Mouse (Mus musculus) cerebellum, adult 2 months (tissue): Measurements from ENCODE around the gene Gm13277. TPM values are rescaled to one million over a fixed set of nuclear protein-coding genes. Genes with fewer than 3 reads are reported as not detected.
"Not testable (repeated sequence)": the region's sequence is repeated elsewhere in the genome, so short reads cannot be mapped to it uniquely, and the experiment has no call there.

ENCODE experiments used
- DNase-seq, 2 experiments: peaks; one replicate each; pipeline ENCODE4 v3.0.0; 2021
- H3K27ac ChIP-seq: fragments of 200-500 bp; 2 replicates; pipeline ENCODE4 v1.5.1; 2012; ENCODE audit warnings: low read length, control low read depth, inconsistent platforms; ENCODE audit not compliant: insufficient read depth
- H3K27me3 ChIP-seq: fragments of 200-500 bp; 2 replicates; pipeline ENCODE4 v1.6.1; 2012; ENCODE audit warnings: inconsistent platforms, mild to moderate bottlenecking, low read length, moderate library complexity; ENCODE audit not compliant: control insufficient read depth, insufficient read depth
- H3K4me1 ChIP-seq: fragments of 200-500 bp; 2 replicates; pipeline ENCODE4 v1.6.1; 2011; ENCODE audit warnings: low read length; ENCODE audit not compliant: control insufficient read depth, insufficient read depth
- H3K4me3 ChIP-seq: fragments of 200-500 bp; replicated peaks from 2 replicates; pipeline ENCODE3; 2011; ENCODE audit warnings: mild to moderate bottlenecking, low read depth, low read length, control low read depth; ENCODE audit not compliant: insufficient read depth
- CTCF ChIP-seq: fragments of 200-500 bp; IDR thresholded peaks from 2 replicates; pipeline ENCODE4 v1.5.1; 2011; ENCODE audit warnings: low read depth, mild to moderate bottlenecking, control low read depth, low read length, moderate library complexity, borderline replicate concordance; ENCODE audit not compliant: insufficient read depth
- POLR2A ChIP-seq: fragments of 200-500 bp; IDR thresholded peaks from 2 replicates; pipeline ENCODE4 v1.6.1; 2011; ENCODE audit warnings: low read length, control low read depth, borderline replicate concordance; ENCODE audit not compliant: insufficient read depth
- WGBS: fragments of 180-500 bp; shearing (Covaris S2); methylation state at CpG from one replicate; pipeline ENCODE4 v1.1.7; 2018; 5-methylcytosine and 5-hydroxymethylcytosine counted together
- polyA plus RNA-seq: library from polyadenylated mRNA; depleted of rRNA; stranded (reverse); fragments of >200 nt; gene quantifications from 2 replicates; pipeline ENCODE4 v1.2.3, GENCODE M21; 2012

Gene Gm13277
- polyA plus RNA-seq, 1 experiment = not detected

- not testable (repeated sequence) for H3K27ac ChIP-seq, H3K4me1 ChIP-seq, H3K27me3 ChIP-seq
- peak; percentile 70 for TF ChIP-seq CTCF
- TF ChIP-seq POLR2A = peak; percentile 20; the same call in 1 of the 2 replicates
- DNase-seq = peak; percentile 89 to 94
- 0% methylated on average over 21 of the region's 21 CpGs for WGBS
- peak overlapping the region; percentile 70 for H3K4me3 ChIP-seq
These were observed 30.8 kb upstream of the Gm13277 start for GRCm38 (mm10) chr4:88757628-88758031.

- not testable (repeated sequence) for H3K4me1 ChIP-seq, H3K27ac ChIP-seq, H3K27me3 ChIP-seq, H3K4me3 ChIP-seq, DNase-seq
- 91% methylated on average over 9 of the region's 9 CpGs for WGBS
These were observed 29.7 kb upstream of the Gm13277 start for GRCm38 (mm10) chr4:88758751-88759150.

- 24% methylated on average over 9 of the region's 14 CpGs for WGBS
- H3K27ac ChIP-seq, H3K27me3 ChIP-seq, H3K4me1 ChIP-seq, H3K4me3 ChIP-seq: not testable (repeated sequence)
- peak; percentile 45 to 47 for DNase-seq
These were observed 28.7 kb upstream of the Gm13277 start, which contains the start of gene Gm13283 for GRCm38 (mm10) chr4:88759610-88760268. TSS of gene Gm13283 (plus strand) at chr4:88760119.

- WGBS = under 1% methylated on average over 28 of the region's 28 CpGs
- not testable (repeated sequence) for H3K27ac ChIP-seq, H3K4me1 ChIP-seq, H3K4me3 ChIP-seq, H3K27me3 ChIP-seq
- DNase-seq = peak; percentile 74 to 79
These were observed 28.0 kb upstream of the Gm13277 start for GRCm38 (mm10) chr4:88760431-88760830.

GRCm38 (mm10) chr4:88761776-88762175 lies 26.7 kb upstream of the Gm13277 start:
- H3K4me3 ChIP-seq, H3K4me1 ChIP-seq, H3K27me3 ChIP-seq, H3K27ac ChIP-seq: not testable (repeated sequence)
- DNase-seq = peak; percentile 72 to 74
- WGBS = 72% methylated on average over 6 of the region's 8 CpGs

GRCm38 (mm10) chr4:88762341-88762740 lies 26.1 kb upstream of the Gm13277 start:
- peak; percentile 34 to 37 for DNase-seq
- not testable (repeated sequence) for H3K4me3 ChIP-seq, H3K27ac ChIP-seq, H3K27me3 ChIP-seq, H3K4me1 ChIP-seq
- WGBS = 68% methylated on average over 9 of the region's 9 CpGs

- not testable (repeated sequence) for H3K4me1 ChIP-seq, H3K27ac ChIP-seq, H3K4me3 ChIP-seq, H3K27me3 ChIP-seq
- DNase-seq = peak; percentile 60 to 73
- TF ChIP-seq CTCF = peak; percentile 33; the same call in 1 of the 2 replicates
- WGBS = 3% methylated on average over 40 of the region's 42 CpGs
These were observed 24.9 kb upstream of the Gm13277 start for GRCm38 (mm10) chr4:88763384-88764018.

- H3K27ac ChIP-seq, H3K27me3 ChIP-seq, DNase-seq, H3K4me3 ChIP-seq, H3K4me1 ChIP-seq: not testable (repeated sequence)
- no CpG with 5 or more reads among the region's 32 CpGs for WGBS
These were observed 14.9 kb upstream of the Gm13277 start, which contains the start of gene Gm13290 for GRCm38 (mm10) chr4:88773534-88773933. TSS of gene Gm13290 (plus strand) at chr4:88773834.

GRCm38 (mm10) chr4:88776622-88777021 lies 11.8 kb upstream of the Gm13277 start, which contains the start of gene Gm13289:
TSS of gene Gm13289 (plus strand) at chr4:88776922.
- H3K27me3 ChIP-seq, H3K4me3 ChIP-seq, H3K27ac ChIP-seq, DNase-seq, H3K4me1 ChIP-seq: not testable (repeated sequence)
- WGBS = no CpG with 5 or more reads among the region's 29 CpGs

GRCm38 (mm10) chr4:88779550-88779949 lies 8.9 kb upstream of the Gm13277 start, which contains the start of gene Gm13272:
TSS of gene Gm13272 (plus strand) at chr4:88779850.
- H3K4me3 ChIP-seq, DNase-seq, H3K27me3 ChIP-seq, H3K4me1 ChIP-seq, H3K27ac ChIP-seq: not testable (repeated sequence)
- WGBS = no CpG with 5 or more reads among the region's 29 CpGs

GRCm38 (mm10) chr4:88780320-88780719 lies 8.1 kb upstream of the Gm13277 start:
- H3K27me3 ChIP-seq, DNase-seq: not testable (repeated sequence)
- 49% methylated on average over 16 of the region's 18 CpGs for WGBS

GRCm38 (mm10) chr4:88781831-88782230 lies 6.6 kb upstream of the Gm13277 start, which contains the start of gene Ifnz:
TSS of gene Ifnz (plus strand) at chr4:88782131.
- not testable (repeated sequence) for H3K4me3 ChIP-seq, H3K4me1 ChIP-seq, H3K27ac ChIP-seq, H3K27me3 ChIP-seq, DNase-seq
- WGBS = 19% methylated on average over 4 of the region's 7 CpGs

More at GRCm38 (mm10) chr4:88780320-88780719, 8.1 kb upstream of the Gm13277 start:
- H3K4me3 ChIP-seq, H3K27ac ChIP-seq, H3K4me1 ChIP-seq: not testable (repeated sequence)
